Mouse (Mus musculus): Measurements from ENCODE around the gene Apopt1.

GRCm38 (mm10) chr12:111758381-111759175 lies 45.5 kb downstream of the Apopt1 start, which contains the start of gene Klc1:
- TF ChIP-seq TAL1 (IDR thresholded peaks at IDR 0.05; ENCODE audit: low read length) (no peak), GATA1 (IDR thresholded peaks at IDR 0.05; ENCODE audit: low read length) (no peak)

Data from erythroblast, embryonic 14.5 days (primary cell).